Mouse (Mus musculus) cerebral cortex, adult 2 months (tissue): ENCODE results near the gene Veph1.

Experiments used
- WGBS: fragments of 180-500 bp; shearing (Covaris S2); methylation state at CpG from one replicate; pipeline ENCODE4 v1.1.7; 2018; 5-methylcytosine and 5-hydroxymethylcytosine counted together

Gene Veph1

DNA sequence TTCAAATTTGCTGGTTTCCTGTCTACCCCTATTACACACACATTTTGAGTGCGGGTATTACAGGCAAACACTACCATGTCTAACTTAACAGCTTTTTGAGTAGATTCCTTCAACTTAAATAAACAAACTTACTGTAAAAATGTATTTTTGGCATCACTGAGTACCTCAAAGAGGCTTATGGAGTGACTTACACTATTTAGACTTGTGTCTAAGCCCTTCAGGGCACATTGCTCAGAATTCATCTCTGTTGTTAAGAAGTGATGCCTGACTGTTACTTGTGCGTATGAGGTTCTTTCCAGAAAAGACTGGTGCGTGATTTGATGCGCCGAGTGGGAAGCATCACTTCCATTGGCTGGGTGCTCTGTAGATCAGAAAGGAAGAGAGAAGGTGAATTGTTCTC, 277.5 kb downstream of the Veph1 start:
- WGBS: 96% methylated on average over 5 of the region's 5 CpGs

DNA sequence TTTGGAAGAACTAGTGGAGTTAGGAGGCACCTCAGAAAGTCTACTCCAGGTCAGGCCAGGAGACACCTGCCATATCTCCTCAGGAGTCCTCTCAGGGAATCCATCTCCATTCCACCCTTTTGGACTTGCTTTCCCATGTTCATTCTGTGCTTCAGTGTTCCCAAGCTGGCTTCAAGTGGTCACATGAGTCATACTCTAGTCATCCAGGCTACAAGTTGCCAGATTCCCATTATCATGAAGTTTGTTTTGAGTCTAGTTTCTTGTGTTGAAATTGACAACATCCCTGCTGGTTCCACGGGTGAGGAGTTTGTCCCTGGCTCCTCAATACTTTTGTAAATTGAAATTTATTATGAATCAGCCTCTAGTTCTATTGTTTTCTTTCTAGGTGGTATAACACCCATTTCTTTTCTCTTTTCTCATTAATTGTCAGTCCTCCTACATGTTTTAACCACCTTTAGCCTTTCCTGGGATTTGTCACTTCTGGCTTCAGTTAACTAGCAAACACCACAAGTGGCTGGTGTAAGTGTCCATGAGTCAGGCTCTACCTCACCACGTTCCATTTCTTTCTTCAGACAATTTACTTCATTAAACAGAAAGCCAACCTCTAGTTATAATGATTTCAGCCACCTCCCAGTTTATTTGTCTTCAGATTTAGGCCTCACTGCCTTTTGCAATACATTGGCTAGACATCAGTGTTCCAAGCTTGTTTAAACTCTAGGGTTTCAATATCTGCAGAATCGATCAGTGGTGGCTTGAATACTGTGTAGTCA, 288.8 kb downstream of the Veph1 start:
- WGBS: 71% methylated on average over 3 of the region's 3 CpGs

DNA sequence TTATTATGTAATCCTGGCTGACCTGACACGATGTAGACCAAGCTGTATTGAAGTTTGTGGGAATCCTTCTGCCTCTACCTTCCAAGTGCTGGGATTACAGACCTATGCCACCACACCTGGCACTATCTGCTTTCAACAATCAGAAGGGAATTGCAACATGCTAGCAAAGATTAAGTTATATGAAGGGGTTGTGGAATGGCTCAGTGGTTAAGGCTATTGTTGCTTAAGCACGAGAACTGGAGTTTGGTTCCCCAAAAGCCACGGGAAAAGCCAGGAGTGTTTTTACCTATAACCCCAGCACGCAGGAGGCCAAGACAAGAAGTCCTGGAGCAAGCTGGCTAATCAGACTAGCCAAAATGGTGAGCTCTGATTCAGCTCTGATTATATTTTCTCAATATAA, 291.6 kb downstream of the Veph1 start:
- WGBS: 82% methylated on average over 4 of the region's 4 CpGs

DNA sequence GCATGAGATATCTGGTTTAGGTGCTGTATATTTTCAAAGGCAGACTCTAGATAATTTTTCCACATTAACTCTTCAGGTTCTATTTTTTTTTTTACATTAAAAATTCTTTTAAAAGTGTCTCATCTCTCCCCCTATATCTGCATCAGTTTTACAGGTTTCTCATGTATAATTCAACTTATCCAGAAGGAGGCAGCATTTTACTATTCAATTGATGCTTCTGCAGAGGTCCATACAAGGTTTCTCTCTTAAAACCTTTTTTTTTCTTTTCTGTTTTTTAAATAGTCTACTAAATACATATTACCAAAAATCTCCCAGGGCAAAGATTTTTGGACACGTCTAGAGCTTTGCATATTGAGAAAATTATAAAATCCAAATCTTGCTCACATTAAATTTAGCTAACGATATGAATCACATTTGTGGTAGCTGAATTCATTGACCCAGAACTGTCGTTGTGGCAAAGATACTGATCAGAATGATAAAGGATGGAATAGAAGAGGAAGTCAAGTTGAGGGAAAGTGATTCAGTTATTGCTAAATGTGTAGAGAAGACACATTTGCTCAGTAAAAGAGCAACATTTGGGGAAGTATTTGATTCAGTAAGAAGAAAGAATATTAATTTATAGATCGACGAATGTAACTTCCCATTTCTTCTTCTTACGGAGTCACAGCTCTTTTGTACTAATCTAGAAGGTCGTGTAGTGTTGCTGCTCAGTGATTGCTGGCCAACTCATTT, 292.3 kb downstream of the Veph1 start:
- 49% methylated on average over 7 of the region's 7 CpGs for WGBS
